Mouse (Mus musculus): ENCODE measurements around the gene Gm20509. TPM values are rescaled to one million over a fixed set of nuclear protein-coding genes. Genes with fewer than 3 reads are reported as not detected.

The Gm20509 gene
- polyA plus RNA-seq (2015; fragmentation: Nextera tagmentation; extraction: Ambion mirVana) = not detected in 2 replicates

DNA sequence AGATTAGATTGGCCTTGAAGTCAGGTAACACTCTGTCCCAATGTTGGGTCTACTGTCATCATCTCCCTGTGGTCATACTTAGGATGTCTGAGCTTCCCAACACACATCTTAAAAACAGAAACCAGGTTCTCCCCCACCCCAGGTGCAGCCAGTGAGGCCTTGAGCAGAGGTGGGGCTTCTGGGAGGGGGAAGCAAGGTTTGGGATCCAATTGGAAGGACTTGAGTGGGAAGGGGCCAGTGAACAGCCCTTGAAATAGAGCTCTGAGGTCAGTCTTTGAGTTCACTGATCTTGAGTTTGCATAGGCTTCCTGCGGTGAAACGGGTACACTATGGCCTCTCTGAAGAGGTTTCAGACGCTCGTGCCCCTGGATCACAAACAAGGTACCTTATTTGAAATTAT is at the start of gene Gm20509:
Gene Gm20509 (plus strand): TSS at position 290 of the 400 bp plus-strand sequence.
- no peaks in the 10 kb centered on the region for H3K36me3 ChIP-seq (ENCODE audit: insufficient read depth, low read length)

DNA sequence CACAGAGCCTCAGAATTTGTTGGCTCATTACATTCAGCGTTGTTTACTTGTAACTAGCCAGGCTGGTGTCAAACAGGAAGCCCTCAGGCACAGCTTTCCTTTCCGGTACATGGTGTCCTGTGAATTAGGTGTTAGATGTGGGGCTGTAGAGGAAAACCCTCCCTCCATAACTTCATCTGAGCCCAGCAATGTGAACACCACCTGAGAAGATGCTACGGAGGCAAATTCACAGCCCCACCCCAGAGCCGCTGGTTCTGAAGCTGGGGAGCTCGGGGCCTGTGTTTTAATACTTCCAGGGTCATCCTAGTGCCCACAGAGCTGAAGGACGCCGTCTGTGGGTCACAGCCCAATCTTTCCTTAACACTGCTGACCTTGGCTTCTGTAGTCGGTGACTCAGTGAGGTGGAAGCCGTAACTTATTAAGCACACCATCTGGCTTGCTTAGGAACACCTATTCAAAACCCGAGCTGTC is 46.8 kb upstream of the Gm20509 start:
- WGBS = 48% methylated on average over 10 of the region's 10 CpGs
- no peak for ATAC-seq (ENCODE audit: low FRiP score, low TSS enrichment)

More for the DNA sequence above, at the start of gene Gm20509:
- peaks cover 17% of the 10 kb centered on the region; the same call in 1 of the 2 replicates for H3K27me3 ChIP-seq (ENCODE audit: insufficient read depth, low read length)
- H3K4me3 ChIP-seq (ENCODE audit: low read length) = peak within 1 kb of the TSS; percentile 49
- WGBS = 90% methylated on average over 4 of the region's 4 CpGs
- no peaks in the 10 kb centered on the region for H3K9me3 ChIP-seq (ENCODE audit: low read length)
- 0 out of 2 replicates have a peak, but pooled peaks cover 7% of the 10 kb centered on the region for H3K4me1 ChIP-seq (ENCODE audit: insufficient read depth, low read length)
- ATAC-seq (ENCODE audit: low FRiP score, low TSS enrichment) = no peak
- H3K9ac ChIP-seq (replicated peaks; ENCODE audit: low read length) = peak within 1 kb of the TSS; percentile 67
- H3K27ac ChIP-seq (ENCODE audit: low read length) = no peak within 1 kb of the TSS
- H3K4me2 ChIP-seq (replicated peaks; ENCODE audit: low read depth, low read length) = peak within 1 kb of the TSS; percentile 85

DNA sequence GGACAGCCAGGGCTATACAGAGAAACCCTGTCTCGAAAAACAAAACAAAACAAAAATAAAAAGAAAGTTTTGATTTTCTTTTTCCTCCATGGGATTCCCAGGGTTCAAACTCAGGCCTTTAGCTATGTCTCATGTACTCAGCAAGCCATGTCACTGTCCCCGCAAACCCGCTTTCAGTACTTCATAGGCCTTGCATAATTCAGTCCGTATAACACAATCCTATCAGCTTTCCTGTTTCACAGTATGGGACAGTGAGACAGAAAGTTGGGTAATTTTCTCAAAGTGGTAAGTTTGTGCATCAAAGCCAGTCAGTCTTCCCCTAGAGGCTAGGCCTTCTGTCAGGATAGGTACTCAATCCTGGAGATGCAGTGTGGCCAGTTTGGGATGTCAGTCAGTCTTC is 43.0 kb upstream of the Gm20509 start:
- Histone ChIP-seq H3K27me3 (ENCODE audit: insufficient read depth, low read length) (no peaks in the 10 kb centered on the region), H3K4me1 (ENCODE audit: insufficient read depth, low read length) (peaks cover 16% of the 10 kb centered on the region), H3K4me2 (replicated peaks; ENCODE audit: low read depth, low read length) (no peak overlapping the region), H3K27ac (ENCODE audit: low read length) (no peak overlapping the region), H3K9ac (replicated peaks; ENCODE audit: low read length) (no peak overlapping the region), H3K9me3 (ENCODE audit: low read length) (no peaks in the 10 kb centered on the region), H3K4me3 (ENCODE audit: low read length) (no peak overlapping the region), H3K36me3 (ENCODE audit: insufficient read depth, low read length) (no peaks in the 10 kb centered on the region)
- 91% methylated on average over 4 of the region's 4 CpGs for WGBS
- ATAC-seq (ENCODE audit: low FRiP score, low TSS enrichment) = no peak

More for the DNA sequence above, 46.8 kb upstream of the Gm20509 start:
- H3K27ac ChIP-seq (ENCODE audit: low read length) = 0 out of 2 replicates have a peak overlapping the region, but pooled peaks have one; percentile 17
- H3K4me3 ChIP-seq (ENCODE audit: low read length) = no peak overlapping the region
- H3K4me2 ChIP-seq (replicated peaks; ENCODE audit: low read depth, low read length) = no peak overlapping the region
- H3K36me3 ChIP-seq (ENCODE audit: insufficient read depth, low read length) = no peaks in the 10 kb centered on the region
- H3K4me1 ChIP-seq (ENCODE audit: insufficient read depth, low read length) = 0 out of 2 replicates have a peak, but pooled peaks cover 6% of the 10 kb centered on the region
- no peaks in the 10 kb centered on the region for H3K27me3 ChIP-seq (ENCODE audit: insufficient read depth, low read length)
- no peak overlapping the region; the same call in 1 of the 2 replicates for H3K9ac ChIP-seq (replicated peaks; ENCODE audit: low read length)
- H3K9me3 ChIP-seq (ENCODE audit: low read length) = no peaks in the 10 kb centered on the region

DNA sequence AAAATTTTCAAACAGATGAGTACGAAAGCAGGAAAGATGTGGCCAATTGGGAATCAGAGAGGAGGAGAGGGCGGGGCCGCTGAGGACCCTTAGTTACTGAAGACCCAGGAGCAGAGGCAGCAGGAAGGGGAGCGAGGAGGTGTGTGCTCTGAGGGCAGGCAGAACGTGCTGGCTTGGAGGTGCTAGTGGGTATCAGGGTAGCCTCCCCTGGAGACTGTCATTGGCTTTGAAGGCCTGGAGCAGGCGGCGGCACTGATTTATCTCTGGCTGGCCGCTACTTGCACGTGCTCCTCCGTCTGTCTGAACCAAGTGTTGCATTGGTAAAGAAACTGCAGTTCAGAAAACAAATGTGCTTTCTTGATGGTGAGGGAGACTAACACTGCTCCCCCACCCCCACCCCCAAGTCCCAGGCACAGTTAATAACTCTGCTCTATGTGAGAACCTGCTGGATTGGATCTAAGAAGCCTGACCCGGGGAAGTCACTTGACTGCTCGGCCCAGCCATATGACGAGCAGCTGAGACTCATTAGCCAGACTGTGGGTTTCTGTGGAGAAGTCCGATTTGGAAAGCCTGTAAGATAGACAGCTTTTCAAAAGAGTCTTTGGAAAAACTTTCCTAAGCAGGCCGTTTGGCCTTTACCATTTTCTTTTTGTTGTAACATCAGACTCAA is 38.5 kb upstream of the Gm20509 start:
- 18% methylated on average over 15 of the region's 15 CpGs for WGBS
- Histone ChIP-seq H3K27ac (ENCODE audit: low read length) (no peak overlapping the region), H3K4me3 (ENCODE audit: low read length) (peak overlapping the region; percentile 12; the same call in 1 of the 2 replicates)

DNA sequence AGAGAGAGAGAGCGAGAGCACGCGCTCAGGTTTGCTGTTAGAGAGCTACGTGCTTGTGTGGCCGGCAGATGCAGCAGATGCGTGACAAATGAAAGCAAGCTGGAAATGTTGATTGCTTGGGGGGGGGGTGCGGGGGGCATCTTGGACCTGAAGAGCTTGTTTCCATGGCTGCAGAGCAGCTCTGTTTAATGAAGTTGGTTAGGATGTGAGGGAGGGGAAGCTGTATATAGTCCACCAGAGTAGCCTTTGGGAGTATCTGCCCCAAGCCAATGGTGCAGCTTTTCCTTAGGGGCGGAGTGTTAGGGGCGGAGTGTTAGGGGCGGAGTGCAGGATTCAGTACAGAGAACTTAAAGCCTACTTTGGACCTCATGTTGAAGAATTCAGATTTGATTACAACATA is 35.2 kb upstream of the Gm20509 start:
- Histone ChIP-seq H3K4me1 (ENCODE audit: insufficient read depth, low read length) (peaks cover 24% of the 10 kb centered on the region), H3K27me3 (ENCODE audit: insufficient read depth, low read length) (no peaks in the 10 kb centered on the region), H3K9me3 (ENCODE audit: low read length) (no peaks in the 10 kb centered on the region), H3K4me2 (replicated peaks; ENCODE audit: low read depth, low read length) (peak overlapping the region; percentile 39), H3K27ac (ENCODE audit: low read length) (peak overlapping the region; percentile 39; the same call in 1 of the 2 replicates), H3K9ac (replicated peaks; ENCODE audit: low read length) (no peak overlapping the region), H3K36me3 (ENCODE audit: insufficient read depth, low read length) (no peaks in the 10 kb centered on the region), H3K4me3 (ENCODE audit: low read length) (0 out of 2 replicates have a peak overlapping the region, but pooled peaks have one; percentile 16)
- ATAC-seq (ENCODE audit: low FRiP score, low TSS enrichment) = peak; percentile 80
- WGBS = 25% methylated on average over 9 of the region's 10 CpGs

More for the DNA sequence above, 38.5 kb upstream of the Gm20509 start:
- H3K36me3 ChIP-seq (ENCODE audit: insufficient read depth, low read length) = no peaks in the 10 kb centered on the region
- no peak for ATAC-seq (ENCODE audit: low FRiP score, low TSS enrichment)
- peaks cover 24% of the 10 kb centered on the region for H3K4me1 ChIP-seq (ENCODE audit: insufficient read depth, low read length)
- H3K4me2 ChIP-seq (replicated peaks; ENCODE audit: low read depth, low read length) = peak overlapping the region; percentile 41
- H3K9me3 ChIP-seq (ENCODE audit: low read length) = no peaks in the 10 kb centered on the region
- no peaks in the 10 kb centered on the region for H3K27me3 ChIP-seq (ENCODE audit: insufficient read depth, low read length)
- no peak overlapping the region; the same call in 1 of the 2 replicates for H3K9ac ChIP-seq (replicated peaks; ENCODE audit: low read length)

DNA sequence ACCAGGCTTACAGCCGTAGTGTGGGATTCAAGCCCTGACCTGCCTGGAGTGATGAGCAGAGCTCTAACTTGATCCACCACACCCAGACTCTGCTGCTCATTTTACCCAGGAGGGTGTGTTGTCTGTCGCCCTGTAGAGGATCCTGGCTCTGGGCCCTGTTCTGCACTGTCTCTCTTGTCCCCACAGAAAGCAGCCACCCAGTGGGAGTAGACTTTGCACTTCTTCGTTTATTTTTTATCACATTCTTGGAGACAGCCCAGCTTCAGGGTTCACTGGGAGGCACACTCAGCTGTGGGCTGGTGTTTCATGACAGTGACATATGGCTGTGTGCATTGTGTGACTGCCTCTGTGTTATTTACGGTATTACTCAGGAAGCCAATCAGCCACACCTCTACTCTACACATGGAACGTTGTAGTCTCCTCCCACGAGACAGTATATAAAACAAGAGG is 34.0 kb upstream of the Gm20509 start:
- Histone ChIP-seq H3K9me3 (ENCODE audit: low read length) (no peaks in the 10 kb centered on the region), H3K4me1 (ENCODE audit: insufficient read depth, low read length) (peaks cover 23% of the 10 kb centered on the region), H3K4me3 (ENCODE audit: low read length) (no peak overlapping the region), H3K36me3 (ENCODE audit: insufficient read depth, low read length) (no peaks in the 10 kb centered on the region), H3K4me2 (replicated peaks; ENCODE audit: low read depth, low read length) (peak overlapping the region; percentile 0; the same call in 1 of the 2 replicates), H3K9ac (replicated peaks; ENCODE audit: low read length) (no peak overlapping the region), H3K27me3 (ENCODE audit: insufficient read depth, low read length) (no peaks in the 10 kb centered on the region), H3K27ac (ENCODE audit: low read length) (peak overlapping the region; percentile 60)
- WGBS = 11% methylated on average over 6 of the region's 6 CpGs
- peak; percentile 87 for ATAC-seq (ENCODE audit: low FRiP score, low TSS enrichment)

DNA sequence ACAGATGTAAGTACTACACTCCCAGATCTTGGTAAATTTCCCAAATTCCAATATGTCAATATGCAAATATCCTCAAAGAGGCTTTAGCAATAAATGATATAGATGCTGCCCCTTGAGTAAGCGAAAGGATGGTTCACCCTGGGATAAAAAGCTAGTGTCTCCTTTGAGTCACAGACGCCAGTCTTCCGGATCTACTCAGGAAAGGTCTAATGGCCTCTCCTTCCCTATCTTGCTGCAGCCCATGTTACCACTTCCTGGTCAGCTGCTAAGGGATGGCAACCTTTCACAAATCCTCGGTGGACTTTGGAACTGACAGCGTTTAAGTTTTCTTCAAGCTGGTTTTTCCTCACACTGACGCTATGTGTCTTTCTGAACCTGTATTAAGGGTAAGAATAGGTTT is 33.6 kb upstream of the Gm20509 start:
- H3K36me3 ChIP-seq (ENCODE audit: insufficient read depth, low read length) = no peaks in the 10 kb centered on the region
- no peak overlapping the region for H3K9ac ChIP-seq (replicated peaks; ENCODE audit: low read length)
- no peak; the same call in 1 of the 2 replicates for ATAC-seq (ENCODE audit: low FRiP score, low TSS enrichment)
- 71% methylated on average over 6 of the region's 6 CpGs for WGBS
- no peaks in the 10 kb centered on the region for H3K27me3 ChIP-seq (ENCODE audit: insufficient read depth, low read length)
- peaks cover 18% of the 10 kb centered on the region for H3K4me1 ChIP-seq (ENCODE audit: insufficient read depth, low read length)
- no peak overlapping the region for H3K4me3 ChIP-seq (ENCODE audit: low read length)
- peak overlapping the region; percentile 58 for H3K27ac ChIP-seq (ENCODE audit: low read length)
- H3K9me3 ChIP-seq (ENCODE audit: low read length) = no peaks in the 10 kb centered on the region
- H3K4me2 ChIP-seq (replicated peaks; ENCODE audit: low read depth, low read length) = no peak overlapping the region

DNA sequence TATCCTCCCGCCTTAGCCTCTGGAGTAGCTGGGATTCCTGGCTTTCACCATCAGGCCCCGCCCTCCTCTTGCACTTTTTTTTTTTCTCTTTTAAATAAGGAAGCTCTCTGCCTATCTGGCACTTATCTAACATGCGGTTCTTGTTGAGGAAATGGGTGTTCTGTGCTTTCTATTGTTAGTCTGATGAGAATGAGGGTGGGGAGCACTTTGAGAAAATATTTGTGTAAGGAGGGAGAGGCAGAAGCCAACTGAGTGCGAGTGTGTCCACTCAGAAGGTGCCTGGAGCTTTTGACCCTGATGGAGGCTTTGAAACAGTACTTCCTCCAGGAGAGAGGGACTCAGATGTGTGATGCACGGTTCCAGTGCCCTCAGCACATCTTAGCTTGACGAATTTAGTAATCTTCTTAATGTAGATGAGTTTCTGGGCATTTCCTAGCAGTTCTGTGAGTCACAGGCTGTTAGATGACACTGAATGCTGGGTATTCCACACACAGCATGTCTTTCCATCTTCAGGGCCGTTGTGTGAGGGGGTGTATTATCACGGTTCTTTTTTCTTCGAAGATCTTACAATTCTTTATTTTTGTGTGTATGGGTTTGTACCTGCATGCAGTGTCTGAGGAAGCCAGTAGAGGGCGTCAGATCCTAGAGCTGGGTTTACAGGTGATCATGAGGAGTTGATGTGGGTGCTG is 31.2 kb upstream of the Gm20509 start:
- Histone ChIP-seq H3K4me3 (ENCODE audit: low read length) (no peak overlapping the region), H3K36me3 (ENCODE audit: insufficient read depth, low read length) (no peaks in the 10 kb centered on the region), H3K27ac (ENCODE audit: low read length) (no peak overlapping the region), H3K9ac (replicated peaks; ENCODE audit: low read length) (no peak overlapping the region), H3K27me3 (ENCODE audit: insufficient read depth, low read length) (no peaks in the 10 kb centered on the region), H3K4me1 (ENCODE audit: insufficient read depth, low read length) (peaks cover 14% of the 10 kb centered on the region), H3K4me2 (replicated peaks; ENCODE audit: low read depth, low read length) (no peak overlapping the region), H3K9me3 (ENCODE audit: low read length) (no peaks in the 10 kb centered on the region)
- ATAC-seq (ENCODE audit: low FRiP score, low TSS enrichment) = no peak
- WGBS = 71% methylated on average over 10 of the region's 10 CpGs

DNA sequence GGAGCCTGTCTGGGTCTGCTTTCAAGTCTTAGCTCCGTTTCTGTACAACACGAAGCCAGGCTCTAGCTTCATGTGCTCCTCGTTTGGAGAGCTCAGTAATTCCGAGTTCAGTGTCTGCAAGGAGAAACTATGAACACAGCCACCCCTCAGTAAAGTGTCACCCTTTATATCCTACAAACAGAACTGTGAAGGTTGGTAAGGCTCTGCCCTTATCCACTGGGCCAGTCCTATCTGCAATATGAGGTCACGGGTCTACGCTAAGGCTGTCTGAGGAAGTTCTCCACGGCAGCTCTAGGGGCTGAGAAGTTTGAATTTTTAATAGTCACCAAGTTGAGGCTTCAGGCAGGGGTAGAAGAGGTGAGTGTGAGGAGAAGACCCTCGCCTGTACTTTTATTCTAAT is 29.8 kb upstream of the Gm20509 start:
- 86% methylated on average over 8 of the region's 8 CpGs for WGBS

More for the DNA sequence above, 29.8 kb upstream of the Gm20509 start:
- Histone ChIP-seq H3K36me3 (ENCODE audit: insufficient read depth, low read length) (no peaks in the 10 kb centered on the region), H3K9ac (replicated peaks; ENCODE audit: low read length) (no peak overlapping the region), H3K4me1 (ENCODE audit: insufficient read depth, low read length) (peaks cover 9% of the 10 kb centered on the region), H3K4me2 (replicated peaks; ENCODE audit: low read depth, low read length) (no peak overlapping the region), H3K27ac (ENCODE audit: low read length) (no peak overlapping the region), H3K4me3 (ENCODE audit: low read length) (no peak overlapping the region), H3K9me3 (ENCODE audit: low read length) (no peaks in the 10 kb centered on the region), H3K27me3 (ENCODE audit: insufficient read depth, low read length) (no peaks in the 10 kb centered on the region)
- no peak for ATAC-seq (ENCODE audit: low FRiP score, low TSS enrichment)
